Mouse (Mus musculus) CD8-positive naive resting alpha-beta T cell, adult 2 months (primary cell): ENCODE data around the gene Hoxc4.

Experiments used
- DNase-seq, 2 experiments: peaks; one replicate each; pipeline ENCODE4 v3.0.0; 2022; ENCODE audit warnings: low read depth in 2 of 2, low spot score in 2 of 2

Gene Hoxc4

DNA sequence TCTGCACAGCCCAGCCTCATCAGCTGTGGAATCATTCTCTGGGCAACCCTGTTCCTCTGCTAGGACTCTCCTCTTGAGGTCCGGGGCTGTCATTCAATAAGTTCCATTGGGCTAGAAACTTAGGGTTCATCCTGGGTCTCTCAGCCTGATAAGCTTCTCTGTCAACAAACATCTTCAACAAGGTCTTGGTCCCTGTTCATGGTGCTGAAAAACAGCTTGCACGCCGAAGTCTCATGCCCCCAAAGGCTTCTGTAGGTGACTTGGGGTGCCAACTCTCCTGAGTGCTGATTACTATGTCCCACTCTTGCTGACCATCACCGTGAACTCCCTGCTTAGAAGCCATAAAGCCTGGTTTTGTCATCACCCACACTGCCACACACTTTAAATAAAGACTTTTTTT lies 63.9 kb downstream of the Hoxc4 start:
- DNase-seq: no peak

DNA sequence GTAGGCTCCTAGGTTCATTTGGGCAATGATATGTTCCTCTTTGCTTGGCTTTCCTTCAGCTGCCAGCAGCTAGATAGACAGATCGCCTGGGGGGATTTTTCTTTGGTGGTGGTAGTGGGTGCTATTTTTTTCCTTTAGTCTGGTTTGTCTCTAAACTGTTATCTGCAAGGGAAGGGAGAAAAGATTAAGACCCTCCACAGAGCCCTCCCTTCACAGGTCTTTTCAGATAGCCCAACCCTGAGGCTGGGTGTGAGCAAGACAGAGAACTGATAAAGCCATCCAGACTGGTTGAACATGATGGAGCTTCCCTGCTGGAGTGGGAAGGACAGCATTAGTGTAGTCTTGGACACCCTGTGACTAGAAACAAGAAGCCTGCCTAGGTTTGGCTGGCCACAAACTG lies 64.9 kb downstream of the Hoxc4 start:
- DNase-seq: no peak

DNA sequence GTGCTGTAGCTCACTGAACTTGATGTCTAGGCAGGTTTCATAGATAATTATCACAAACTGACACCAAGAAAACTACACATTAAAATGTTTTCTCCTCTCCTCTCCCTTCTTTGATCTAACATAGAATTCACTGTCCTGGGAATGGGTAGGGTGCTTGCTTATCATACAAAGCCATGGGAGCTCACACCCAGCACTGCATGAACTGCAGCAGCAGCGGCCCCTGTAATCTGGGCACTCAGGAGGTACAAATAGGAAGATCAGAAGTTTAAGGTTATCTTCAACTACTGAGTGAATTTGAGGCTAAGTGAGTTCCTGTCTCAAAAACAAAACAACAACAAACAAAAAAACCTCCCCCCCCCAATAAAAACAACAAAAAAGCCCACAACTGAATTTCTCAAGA lies 66.2 kb downstream of the Hoxc4 start:
- no peak for DNase-seq

DNA sequence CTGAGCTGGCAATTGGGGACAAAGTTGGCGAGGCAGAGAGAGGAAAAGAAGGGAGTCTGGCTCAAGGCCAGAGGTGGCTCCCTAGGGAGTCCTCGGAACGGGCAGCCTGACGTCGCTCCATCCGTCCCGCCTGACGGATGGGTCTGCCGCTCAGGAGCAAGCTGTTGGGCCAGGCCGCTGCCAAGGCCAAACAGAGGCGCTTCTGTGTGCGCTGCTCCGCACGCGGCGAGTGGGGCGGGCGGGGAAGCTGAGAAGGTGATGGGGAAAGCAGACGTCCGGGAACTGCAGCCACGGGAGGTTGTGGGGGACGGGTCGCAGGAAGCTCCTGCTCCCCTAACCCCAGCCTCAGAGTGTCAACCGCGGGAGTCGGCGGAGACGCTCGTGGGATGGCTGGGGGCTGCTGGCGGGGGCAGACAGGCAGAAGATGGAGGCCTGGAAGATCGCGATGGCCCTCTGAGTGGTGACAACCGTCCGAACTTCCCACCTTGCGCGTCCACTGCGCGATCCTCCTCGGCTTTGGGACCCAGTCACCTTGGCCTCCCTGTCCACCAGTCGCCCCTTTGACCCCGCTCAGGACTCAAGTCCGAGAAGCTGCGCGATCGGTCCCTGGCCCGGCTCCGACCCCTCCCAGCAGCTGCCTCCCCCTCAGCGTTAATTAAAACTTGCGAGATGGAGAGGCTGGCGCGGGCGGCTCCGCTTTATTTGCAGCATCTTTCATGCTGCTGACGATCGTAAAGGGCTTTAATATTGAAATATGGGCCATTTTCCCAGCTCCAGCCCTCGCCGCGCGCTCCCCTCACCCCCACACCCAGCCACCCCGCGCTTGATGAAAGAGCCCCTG lies 67.3 kb downstream of the Hoxc4 start:
- DNase-seq: no peak
